Mouse (Mus musculus): ENCODE measurements at regions not wholly inside any gene's neighbourhood (a gene's known extent, or its start where the extent isn't known, plus 50 kb on each side); places are given as distances from the start of the nearest gene placed in this dataset.

DNA sequence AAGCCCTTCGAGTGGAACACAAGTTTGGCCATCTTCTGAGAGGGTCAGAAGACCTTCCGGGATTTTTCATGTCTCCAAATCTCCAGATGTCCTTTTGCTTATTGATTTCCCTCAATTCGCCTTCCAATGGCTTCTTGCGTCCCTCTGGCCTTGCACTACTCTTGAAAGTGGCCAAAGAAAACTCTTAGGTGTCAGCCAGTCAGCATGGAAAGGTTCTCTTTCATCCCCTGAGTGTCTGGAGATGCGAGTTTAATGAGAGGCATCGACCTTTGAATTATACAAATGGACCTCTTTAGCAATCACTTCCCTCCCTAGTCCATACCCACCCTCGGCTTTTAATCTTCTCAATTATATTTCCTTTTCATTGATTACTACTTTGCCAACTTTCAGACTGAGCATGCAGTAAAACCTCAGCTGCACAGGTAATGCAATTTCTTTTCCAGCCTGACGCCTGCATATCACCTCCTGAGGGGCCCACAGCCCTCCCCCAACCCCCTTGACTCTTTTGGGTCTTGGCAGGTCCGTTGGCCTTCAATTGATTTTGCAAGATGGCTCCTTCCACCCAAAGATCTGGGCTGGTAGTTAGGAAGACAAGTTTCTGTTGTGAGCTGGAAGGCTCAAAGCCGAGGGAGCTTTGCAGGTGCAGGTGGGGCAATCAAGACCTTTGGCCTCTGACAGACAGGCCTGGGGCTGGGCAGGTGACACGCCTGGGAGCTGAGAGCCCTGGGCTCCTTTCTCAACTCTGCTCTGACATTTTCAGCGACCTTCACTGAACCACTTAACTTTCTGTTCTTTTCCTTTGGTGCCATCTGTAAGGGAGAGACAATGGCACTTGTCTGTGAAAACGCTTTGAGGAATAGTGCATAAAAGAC lies 461.8 kb downstream of the Ccdc171 start:
- no peak for TF ChIP-seq NELFE (IDR thresholded peaks at IDR 0.05; ENCODE audit: low read depth, low read length)
- TF ChIP-seq ZNF384 (IDR thresholded peaks at IDR 0.05; ENCODE audit: low read depth, low read length) = no peak
- no peak for TF ChIP-seq HCFC1 (IDR thresholded peaks at IDR 0.05; ENCODE audit: low read depth, low read length)
- no peak for TF ChIP-seq SIN3A (IDR thresholded peaks at IDR 0.05; ENCODE audit: low read length)
- TF ChIP-seq CHD2 (IDR thresholded peaks at IDR 0.05; ENCODE audit: low read length) = no peak
- TF ChIP-seq GATA1 (IDR thresholded peaks at IDR 0.05; ENCODE audit: low read depth, low read length) = no peak
- no peak for TF ChIP-seq MAFK (IDR thresholded peaks at IDR 0.05; ENCODE audit: borderline replicate concordance, low read depth, low read length)
- TF ChIP-seq EP300 (IDR thresholded peaks at IDR 0.05; ENCODE audit: low read depth in 1 of 2, low read length in 2 of 2) = no peak
- TF ChIP-seq POLR2AphosphoS5 (IDR thresholded peaks at IDR 0.05; ENCODE audit: borderline replicate concordance, low read depth, low read length) = no peak
- TF ChIP-seq CTCF (IDR thresholded peaks at IDR 0.05 in 2 of 3, conservative IDR thresholded peaks at IDR 0.05 in 1 of 3; ENCODE audit: control insufficient read depth in 1 of 3, insufficient read depth in 1 of 3, low read depth in 2 of 3, low read length in 3 of 3, poor library complexity in 1 of 3, severe bottlenecking in 1 of 3) = no peak

Data from MEL (cell line).